Mouse (Mus musculus) cerebellum, adult (tissue): Measurements from ENCODE around the gene Kmt5c.

Experiments used
- ATAC-seq: cut with Nextera tagmentation; 2 replicates; pipeline ENCODE4 v1.9.2; 2017; ENCODE audit warnings: mild to moderate bottlenecking, moderate library complexity, mixed read lengths; ENCODE audit not compliant: insufficient number of reproducible peaks, low FRiP score, low TSS enrichment

The Kmt5c gene

GRCm38 (mm10) chr7:4739544-4740275 lies at the start of gene Kmt5c:
Kmt5c (plus strand) TSS chr7:4740115.
- ATAC-seq = peak; percentile 95

GRCm38 (mm10) chr7:4690387-4690786 lies 49.5 kb upstream of the Kmt5c start, which contains the start of gene Brsk1:
Brsk1 (plus strand) TSS chr7:4690604.
- peak; percentile 73; the same call in 1 of the 2 replicates for ATAC-seq

DNA sequence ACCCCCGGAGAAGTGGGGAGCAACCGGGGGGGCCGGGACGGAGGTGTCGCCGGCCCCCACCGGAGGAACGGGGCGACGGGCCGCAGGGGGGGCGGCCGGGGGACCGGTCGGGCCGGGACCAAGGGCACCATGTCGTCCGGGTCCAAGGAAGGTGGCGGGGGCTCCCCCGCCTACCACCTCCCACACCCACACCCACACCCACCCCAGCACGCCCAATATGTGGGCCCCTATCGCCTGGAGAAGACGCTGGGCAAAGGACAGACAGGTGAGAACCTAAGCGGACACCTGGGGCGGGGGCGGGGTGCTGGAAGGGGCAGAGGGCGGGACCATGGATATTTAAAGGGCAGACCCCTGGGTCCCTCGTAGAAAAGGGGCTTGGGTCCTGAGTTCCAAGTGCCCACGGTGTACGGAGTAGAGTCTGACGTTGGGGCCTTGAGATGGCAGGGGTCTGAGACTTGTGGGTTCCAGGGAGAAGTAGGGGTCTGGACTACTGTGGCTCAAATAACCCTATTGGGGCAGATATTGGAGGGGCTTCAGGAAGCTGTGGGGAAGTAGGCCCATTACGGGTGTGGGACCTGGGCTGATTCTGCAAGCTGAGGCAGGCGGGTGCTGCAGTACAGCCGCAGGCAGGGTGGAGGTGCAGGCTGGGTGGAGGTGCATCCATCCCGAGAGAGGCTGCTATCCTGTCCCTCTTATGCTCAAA lies 48.8 kb upstream of the Kmt5c start:
- peak; percentile 32; the same call in 1 of the 2 replicates for ATAC-seq

DNA sequence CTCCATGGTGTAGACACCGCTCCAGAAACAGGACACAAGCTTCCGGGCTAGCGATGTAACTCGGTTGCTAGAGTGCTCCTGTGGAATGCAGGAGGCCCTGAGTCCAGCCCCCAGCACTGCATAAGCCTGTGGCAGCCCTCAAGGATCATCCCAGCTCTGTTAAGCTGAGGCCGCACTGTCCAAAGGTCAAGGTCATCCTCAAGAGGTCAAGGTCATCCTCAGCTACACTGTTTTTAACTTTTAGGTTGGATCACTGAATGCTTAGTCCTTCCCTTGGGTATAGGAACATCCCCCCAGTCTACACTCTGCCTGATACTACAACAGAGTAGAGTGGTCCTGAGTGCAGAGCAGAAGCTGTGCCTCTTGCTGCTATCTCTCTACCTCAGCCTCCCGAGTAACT lies 46.9 kb upstream of the Kmt5c start:
- ATAC-seq = no peak

- no peak for ATAC-seq
These were observed 37.6 kb upstream of the Kmt5c start for GRCm38 (mm10) chr7:4702334-4702733.

DNA sequence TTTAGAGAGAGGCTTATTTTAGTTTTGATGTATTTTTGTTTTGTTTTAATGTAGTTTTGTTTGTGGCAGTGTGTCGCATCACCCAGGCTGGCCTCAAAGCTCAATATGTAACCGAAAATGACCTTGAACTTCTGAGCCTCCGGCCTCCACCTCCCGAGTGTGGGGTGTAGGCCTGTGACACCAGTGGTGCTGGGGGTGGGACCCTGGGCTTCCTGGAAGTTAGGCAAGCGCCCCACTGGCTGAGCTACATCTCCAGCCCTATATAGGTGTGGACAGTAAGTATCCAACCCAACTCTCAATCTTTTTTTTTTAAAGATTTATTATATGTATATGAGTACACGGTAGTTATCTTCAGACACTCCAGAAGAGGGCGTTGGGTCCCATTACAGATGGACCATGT lies 36.7 kb upstream of the Kmt5c start:
- no peak for ATAC-seq

- ATAC-seq = no peak
These were observed 34.8 kb upstream of the Kmt5c start for GRCm38 (mm10) chr7:4705098-4705497.

GRCm38 (mm10) chr7:4712594-4712993 lies 27.3 kb upstream of the Kmt5c start:
- no peak for ATAC-seq

DNA sequence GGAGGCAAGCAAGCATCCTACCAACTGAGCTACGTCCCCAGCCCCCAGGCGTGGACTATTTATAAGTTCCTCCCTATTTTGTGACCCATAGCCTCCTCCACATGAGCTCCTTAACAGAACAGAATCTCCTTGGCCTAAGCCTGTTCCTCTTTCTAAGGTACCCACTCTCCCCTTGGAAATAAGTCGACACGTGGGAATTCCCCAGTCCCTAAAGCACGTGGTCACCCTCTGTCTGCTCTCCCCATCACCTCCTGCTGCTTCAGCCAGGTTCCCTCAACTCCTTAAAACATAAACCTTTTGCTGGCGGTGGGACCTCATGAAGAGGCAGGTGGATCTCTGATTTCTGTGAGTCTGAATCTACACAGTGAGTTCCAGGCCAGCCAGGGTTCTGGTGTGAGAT lies 23.0 kb upstream of the Kmt5c start:
- no peak for ATAC-seq

GRCm38 (mm10) chr7:4719276-4719675 lies 20.6 kb upstream of the Kmt5c start:
- no peak for ATAC-seq

- ATAC-seq = peak; percentile 72; the same call in 1 of the 2 replicates
These were observed 16.4 kb upstream of the Kmt5c start for GRCm38 (mm10) chr7:4723508-4723907.

- no peak for ATAC-seq
These were observed 15.6 kb upstream of the Kmt5c start for GRCm38 (mm10) chr7:4724359-4724758.

GRCm38 (mm10) chr7:4725169-4725568 lies 14.7 kb upstream of the Kmt5c start, which contains the start of gene Tmem150b:
Tmem150b (minus strand) TSS chr7:4725249.
- no peak for ATAC-seq

DNA sequence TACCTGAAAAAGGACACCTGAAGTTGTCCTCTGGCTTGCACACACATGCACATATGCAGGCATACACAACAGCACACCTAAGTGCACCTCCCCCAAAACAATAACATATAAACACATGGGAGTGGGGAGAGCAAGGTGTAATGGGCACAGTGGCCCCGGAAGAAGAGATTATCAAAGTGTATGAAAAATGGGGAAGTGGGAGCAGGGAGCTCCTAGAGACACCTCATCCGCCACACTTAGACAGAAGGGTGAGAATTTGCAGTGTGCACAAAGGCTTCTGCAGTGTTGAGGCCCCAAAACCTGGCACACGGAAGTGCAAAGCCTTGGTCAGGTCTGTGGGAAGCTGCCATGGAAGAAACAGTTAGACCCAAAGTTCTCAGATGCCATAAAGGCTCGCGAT lies 8.8 kb upstream of the Kmt5c start:
- ATAC-seq = no peak

DNA sequence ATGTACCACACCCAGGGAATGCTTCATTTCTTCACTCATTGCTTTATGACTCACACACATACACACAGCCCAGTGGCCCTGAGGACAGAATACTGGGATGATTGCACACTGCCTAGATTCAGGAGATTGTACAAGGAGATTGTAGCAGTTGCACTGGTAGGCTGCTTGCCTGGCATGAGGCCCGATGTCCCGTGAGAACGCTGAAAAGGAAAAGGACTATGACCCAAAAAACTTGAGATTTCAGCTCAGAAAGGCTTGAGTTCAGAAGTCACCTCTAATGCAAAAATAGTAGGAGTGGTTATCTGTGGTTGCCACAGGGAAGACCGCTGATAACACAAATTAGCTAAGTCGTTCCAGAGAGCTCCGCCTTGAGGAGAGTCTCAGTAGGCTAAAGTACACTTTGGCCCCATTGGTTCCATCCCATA lies 6.9 kb upstream of the Kmt5c start:
- ATAC-seq = no peak

GRCm38 (mm10) chr7:4739041-4739543 lies 823 bp upstream of the Kmt5c start:
- no peak for ATAC-seq

- ATAC-seq = peak; percentile 6; the same call in 1 of the 2 replicates
These were observed 403 bp downstream of the Kmt5c start for GRCm38 (mm10) chr7:4740309-4740727.

- ATAC-seq = no peak
These were observed 1.2 kb downstream of the Kmt5c start for GRCm38 (mm10) chr7:4741151-4741550.

GRCm38 (mm10) chr7:4741672-4742481 lies 2.0 kb downstream of the Kmt5c start:
- no peak for ATAC-seq

- ATAC-seq = no peak
These were observed 2.5 kb downstream of the Kmt5c start for GRCm38 (mm10) chr7:4742482-4742819.

- ATAC-seq = no peak
These were observed 3.4 kb downstream of the Kmt5c start for GRCm38 (mm10) chr7:4743354-4743753.
